ENCODE assay signal across 22 mouse cellular contexts in genomic region chr17:31303401-31303800, GRCm38 (mm10). TPM values are rescaled to one million over a fixed set of nuclear protein-coding genes. Genes with fewer than 3 reads are reported as not detected.
DNase-seq lines count a peak whose midpoint lies in the region; ATAC-seq lines count a peak whose summit lies in the region.
"Had no signal": no experiment of that assay in that cellular context is flagged by ENCODE, and none has a peak within 500 bp of the region (broad histone marks: within the 10 kb centered on the region; RNA-seq: fewer than 3 reads in every experiment).

No protein-coding gene starts in this region.

- H3K4me3 ChIP-seq in midbrain, embryonic 11.5 days (ENCODE audit: low read depth, low read length): no peak overlapping the region
- no peak overlapping the region for H3K4me3 ChIP-seq in midbrain, embryonic 15.5 days
- H3K4me3 ChIP-seq: embryonic facial prominence, embryonic 13.5 days; embryonic facial prominence, embryonic 15.5 days; erythroblast, embryonic 14.5 days; forebrain, embryonic 10.5 days; forebrain, embryonic 12.5 days had no signal

- H3K36me3 ChIP-seq in midbrain, embryonic 11.5 days (ENCODE audit: control insufficient read depth, insufficient read depth, low read length): no peaks in the 10 kb centered on the region
- H3K36me3 ChIP-seq in midbrain, embryonic 15.5 days (replicated peaks): no peaks in the 10 kb centered on the region
- H3K36me3 ChIP-seq: embryonic facial prominence, embryonic 13.5 days; embryonic facial prominence, embryonic 15.5 days; forebrain, embryonic 10.5 days; forebrain, embryonic 12.5 days had no signal

- peak; percentile 57 for DNase-seq in midbrain, embryonic 11.5 days (ENCODE audit: low spot score, missing footprints)
- DNase-seq in ES-CJ7 (ENCODE audit: low read depth, low spot score): peak; percentile 56
- DNase-seq in kidney, postnatal 4 days: no peak
- no peak for DNase-seq in cerebellum, adult 8-10 months
- DNase-seq: adrenal gland, adult 8-10 months; adrenal gland, postnatal 14 days; adrenal gland, postnatal 36 days; cerebellum, adult 11-12 months; cerebellum, adult 2 months; cerebellum, adult 9-11 months; cerebellum, postnatal 14 days; cerebellum, postnatal 36 days; embryo, embryonic 11 days; forebrain, postnatal 0 days had no signal

- 88% methylated on average over 4 of the region's 4 CpGs for WGBS in midbrain, embryonic 11.5 days
- WGBS in midbrain, embryonic 15.5 days: 86% methylated on average over 4 of the region's 4 CpGs

- no peaks in the 10 kb centered on the region for H3K9me3 ChIP-seq in midbrain, embryonic 11.5 days (ENCODE audit: control insufficient read depth, low read length)
- H3K9me3 ChIP-seq in midbrain, embryonic 15.5 days: no peaks in the 10 kb centered on the region
- H3K9me3 ChIP-seq: embryonic facial prominence, embryonic 13.5 days; embryonic facial prominence, embryonic 15.5 days; forebrain, embryonic 10.5 days; forebrain, embryonic 12.5 days had no signal

- no peaks in the 10 kb centered on the region for H3K27me3 ChIP-seq in midbrain, embryonic 11.5 days (ENCODE audit: control insufficient read depth, insufficient read depth, low read length)
- H3K27me3 ChIP-seq in midbrain, embryonic 15.5 days (replicated peaks): no peaks in the 10 kb centered on the region
- H3K27me3 ChIP-seq: embryonic facial prominence, embryonic 13.5 days; embryonic facial prominence, embryonic 15.5 days; forebrain, embryonic 12.5 days had no signal

- H3K9ac ChIP-seq in midbrain, embryonic 11.5 days (ENCODE audit: low read length): no peak overlapping the region
- no peak overlapping the region for H3K9ac ChIP-seq in midbrain, embryonic 15.5 days
- H3K9ac ChIP-seq: embryonic facial prominence, embryonic 13.5 days; embryonic facial prominence, embryonic 15.5 days; forebrain, embryonic 12.5 days; forebrain, postnatal 0 days had no signal

- ATAC-seq in midbrain, embryonic 11.5 days (ENCODE audit: low FRiP score): no peak
- no peak for ATAC-seq in midbrain, embryonic 15.5 days (replicated peaks)
- ATAC-seq: activated CD4-positive, CD25-positive, alpha-beta regulatory T cell, adult 4 months; forebrain, embryonic 14.5 days; forebrain, postnatal 0 days had no signal

- H3K4me1 ChIP-seq in midbrain, embryonic 11.5 days (ENCODE audit: control insufficient read depth, insufficient read depth, low read length): no peaks in the 10 kb centered on the region
- H3K4me1 ChIP-seq in midbrain, embryonic 15.5 days: no peaks in the 10 kb centered on the region
- H3K4me1 ChIP-seq: embryonic facial prominence, embryonic 15.5 days had no signal

- H3K27ac ChIP-seq in midbrain, embryonic 11.5 days (ENCODE audit: low read depth, low read length): no peak overlapping the region
- H3K27ac ChIP-seq in midbrain, embryonic 15.5 days: no peak overlapping the region
- H3K27ac ChIP-seq: embryonic facial prominence, embryonic 13.5 days; embryonic facial prominence, embryonic 15.5 days; forebrain, embryonic 10.5 days; forebrain, embryonic 12.5 days had no signal

- H3K4me2 ChIP-seq in midbrain, embryonic 11.5 days: no peak overlapping the region
- no peak overlapping the region for H3K4me2 ChIP-seq in midbrain, embryonic 15.5 days
- H3K4me2 ChIP-seq: embryonic facial prominence, embryonic 13.5 days; embryonic facial prominence, embryonic 15.5 days; forebrain, embryonic 12.5 days had no signal

RNA-seq across cellular contexts. Expression of gene Slc37a1, which starts 16.8 kb away (rescaled TPM):
- 5.8 and 6.6 TPM in 2 replicates for polyA plus RNA-seq in midbrain, embryonic 11.5 days (2014; fragmentation: Nextera tagmentation; extraction: Ambion mirVana)
- polyA plus RNA-seq in midbrain, embryonic 15.5 days (2015; fragmentation: Nextera tagmentation; extraction: Ambion mirVana): 12.8 and 13.4 TPM in 2 replicates

RNA-seq across cellular contexts. Expression of gene Rsph1, which starts 26.2 kb away (rescaled TPM):
- polyA plus RNA-seq in midbrain, embryonic 11.5 days (2014; fragmentation: Nextera tagmentation; extraction: Ambion mirVana): 0.63 and 1.7 TPM in 2 replicates
- 4.7 and 6.4 TPM in 2 replicates for polyA plus RNA-seq in midbrain, embryonic 15.5 days (2015; fragmentation: Nextera tagmentation; extraction: Ambion mirVana)
- polyA plus RNA-seq: erythroblast, embryonic 14.5 days had no signal

Comparison
In these comparisons a context has a peak if more than half of its experiments do, and no peak if none do; other contexts are left out.
1. DNase-seq: peak in midbrain, embryonic 11.5 days (single experiment) and ES-CJ7 (single experiment); none in kidney, postnatal 4 days (0 of 2) and cerebellum, adult 8-10 months (single experiment).